Mouse (Mus musculus): ENCODE results near the gene Spint2. TPM values are rescaled to one million over a fixed set of nuclear protein-coding genes. Genes with fewer than 3 reads are reported as not detected.

The Spint2 gene
- polyA plus RNA-seq, 1 experiment from 2014 or later = 84.8 TPM

DNA sequence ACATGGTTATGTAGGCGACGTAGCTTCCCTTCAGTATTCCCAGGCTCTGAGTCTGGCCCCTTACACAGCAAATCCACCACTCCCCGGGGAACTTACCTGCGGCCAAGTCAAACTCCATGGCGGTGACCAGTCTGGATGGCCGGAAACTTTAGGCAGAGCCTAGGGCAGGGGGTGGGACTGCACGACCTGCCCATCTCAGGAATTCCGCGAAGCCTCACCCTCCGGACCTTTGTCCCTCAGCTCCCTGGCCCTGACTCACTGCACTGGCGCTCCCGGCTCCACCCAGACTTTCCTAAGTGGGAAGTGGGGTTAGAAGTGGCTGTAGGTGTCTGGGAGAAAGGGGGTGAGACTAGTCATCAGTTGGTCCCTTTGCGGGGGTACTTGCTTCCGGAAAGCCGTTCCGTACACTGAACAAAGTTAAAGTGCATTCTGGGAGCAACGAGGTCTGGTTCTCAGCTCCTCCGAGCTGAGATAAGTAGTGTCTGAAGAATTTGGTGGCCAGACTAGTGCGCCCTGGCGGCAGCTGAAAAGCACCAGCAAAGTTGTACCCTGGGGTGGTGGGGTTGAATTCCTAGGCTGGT is 33.4 kb downstream of the Spint2 start, which contains the start of gene 2200002D01Rik:
Gene 2200002D01Rik (minus strand): TSS at position 206 of the 581 bp plus-strand sequence.
- Histone ChIP-seq H3K4me2 (ENCODE audit: low read depth, low read length) (peak within 1 kb of the TSS; percentile 81), H3K4me3 (ENCODE audit: low read depth, low read length) (peak within 1 kb of the TSS; percentile 39), H3K36me3 (replicated peaks; ENCODE audit: insufficient read depth, low read length) (peaks cover 3% of the 10 kb centered on the region; the same call in 1 of the 2 replicates), H3K9me3 (ENCODE audit: low read length) (no peaks in the 10 kb centered on the region), H3K4me1 (ENCODE audit: insufficient read depth) (peaks cover 9% of the 10 kb centered on the region), H3K27me3 (ENCODE audit: insufficient read depth, low read length) (no peaks in the 10 kb centered on the region), H3K27ac (ENCODE audit: low read depth) (no peak within 1 kb of the TSS), H3K9ac (replicated peaks) (peak within 1 kb of the TSS; percentile 17; the same call in 1 of the 2 replicates)
- TF ChIP-seq CTCF (IDR thresholded peaks at IDR 0.05; ENCODE audit: low read depth) (peak; percentile 22), EP300 (IDR thresholded peaks at IDR 0.05; ENCODE audit: low read depth) (no peak)
- DNase-seq (peak; percentile 37), ATAC-seq (peak; percentile 37; the same call in 1 of the 2 replicates)
- WGBS (ENCODE audit: insufficient replicate concordance) = 30% methylated on average over 20 of the region's 20 CpGs

DNA sequence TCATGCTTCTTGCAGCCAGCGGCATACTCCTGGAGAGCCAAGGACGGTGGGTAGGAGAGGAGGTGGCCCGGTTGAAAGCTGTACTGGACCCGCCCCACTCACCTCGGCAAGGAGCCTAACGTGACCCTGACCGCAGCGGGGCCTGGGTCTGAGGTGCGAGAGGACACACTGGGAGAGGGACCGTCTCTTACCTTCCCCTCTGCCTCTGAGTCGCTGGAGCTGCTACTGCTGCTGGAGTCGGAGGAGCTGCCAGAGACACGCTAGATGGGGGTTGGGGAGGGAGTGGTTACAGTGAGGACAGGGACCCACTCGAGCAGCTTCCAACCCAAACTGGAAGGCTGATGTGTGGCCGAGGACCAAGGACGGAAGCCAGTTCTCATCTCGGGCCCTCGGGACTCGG is 34.0 kb downstream of the Spint2 start:
- peaks cover 9% of the 10 kb centered on the region for H3K4me1 ChIP-seq (ENCODE audit: insufficient read depth)
- 26% methylated on average over 19 of the region's 19 CpGs for WGBS (ENCODE audit: insufficient replicate concordance)
- TF ChIP-seq EP300 (IDR thresholded peaks at IDR 0.05; ENCODE audit: low read depth) (no peak), CTCF (IDR thresholded peaks at IDR 0.05; ENCODE audit: low read depth) (no peak)
- DNase-seq (peak; percentile 37), ATAC-seq (no peak)
- H3K4me2 ChIP-seq (ENCODE audit: low read depth, low read length) = peak overlapping the region; percentile 81
- H3K36me3 ChIP-seq (replicated peaks; ENCODE audit: insufficient read depth, low read length) = peaks cover 3% of the 10 kb centered on the region; the same call in 1 of the 2 replicates
- H3K27me3 ChIP-seq (ENCODE audit: insufficient read depth, low read length) = no peaks in the 10 kb centered on the region
- no peaks in the 10 kb centered on the region for H3K9me3 ChIP-seq (ENCODE audit: low read length)
- H3K4me3 ChIP-seq (ENCODE audit: low read depth, low read length) = peak overlapping the region; percentile 39
- no peak overlapping the region for H3K27ac ChIP-seq (ENCODE audit: low read depth)
- H3K9ac ChIP-seq (replicated peaks) = peak overlapping the region; percentile 17; the same call in 1 of the 2 replicates

DNA sequence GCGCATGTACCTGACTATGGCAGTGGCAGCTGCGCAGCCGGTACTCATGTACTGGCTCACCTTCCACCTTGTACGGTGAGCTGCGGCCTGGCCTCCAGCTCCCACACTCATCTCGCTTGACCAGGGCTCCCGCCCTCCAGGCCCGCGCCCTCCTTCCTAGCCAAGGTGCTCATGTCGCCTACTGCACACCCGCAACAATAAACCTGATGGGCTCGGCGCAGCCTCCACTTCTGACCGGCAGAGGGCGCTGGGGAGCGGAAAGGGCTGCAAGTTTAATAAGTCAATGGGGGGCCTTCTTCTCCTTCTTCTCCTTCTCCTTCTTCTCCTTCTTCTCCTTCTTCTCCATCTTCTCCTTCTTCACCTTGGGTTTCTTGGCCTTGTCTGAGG is 34.4 kb downstream of the Spint2 start:
- Histone ChIP-seq H3K4me1 (ENCODE audit: insufficient read depth) (peaks cover 9% of the 10 kb centered on the region), H3K36me3 (replicated peaks; ENCODE audit: insufficient read depth, low read length) (peaks cover 3% of the 10 kb centered on the region; the same call in 1 of the 2 replicates), H3K4me3 (ENCODE audit: low read depth, low read length) (peak overlapping the region; percentile 39), H3K9me3 (ENCODE audit: low read length) (no peaks in the 10 kb centered on the region), H3K27ac (ENCODE audit: low read depth) (no peak overlapping the region), H3K27me3 (ENCODE audit: insufficient read depth, low read length) (no peaks in the 10 kb centered on the region), H3K4me2 (ENCODE audit: low read depth, low read length) (peak overlapping the region; percentile 81), H3K9ac (replicated peaks) (0 out of 2 replicates have a peak overlapping the region, but pooled peaks have one; percentile 17)
- DNase-seq (peak; percentile 87), ATAC-seq (peak; percentile 26; the same call in 1 of the 2 replicates)
- peak; percentile 96 for TF ChIP-seq CTCF (IDR thresholded peaks at IDR 0.05; ENCODE audit: low read depth)
- TF ChIP-seq EP300 (IDR thresholded peaks at IDR 0.05; ENCODE audit: low read depth) = no peak
- WGBS (ENCODE audit: insufficient replicate concordance) = 31% methylated on average over 16 of the region's 16 CpGs

DNA sequence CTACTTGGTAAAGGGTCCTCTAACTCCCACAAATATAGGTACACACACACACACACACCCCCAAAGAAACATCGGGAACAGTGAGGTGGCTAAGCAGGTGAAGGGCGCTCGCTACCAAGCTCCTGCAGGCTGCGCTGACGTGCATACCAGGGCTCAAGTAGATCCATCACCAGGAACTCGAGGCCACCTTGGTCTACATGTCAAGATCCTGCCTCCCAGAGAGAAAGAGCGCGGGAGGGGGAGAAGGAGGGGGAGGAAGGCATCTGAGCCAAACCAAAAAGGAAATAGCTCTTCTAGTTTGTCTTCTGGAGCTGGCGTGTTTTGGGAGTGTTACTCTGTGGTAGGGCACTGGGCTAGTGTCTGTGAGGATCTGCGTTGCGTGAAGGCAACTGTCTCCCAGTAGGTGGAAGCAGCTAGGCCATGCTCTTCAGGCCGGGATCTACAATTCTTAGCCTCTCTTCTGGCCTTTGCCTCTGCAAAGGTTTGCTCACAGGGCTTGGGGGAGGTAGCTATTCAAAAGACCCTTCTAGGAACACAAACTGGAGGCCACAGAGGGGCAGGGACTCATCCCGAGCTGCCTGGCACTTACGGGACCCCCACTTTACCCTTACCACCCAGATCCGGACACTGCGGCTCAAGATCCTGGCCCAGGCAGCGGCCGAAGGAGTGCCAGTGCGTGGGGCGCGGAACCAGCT is 34.9 kb downstream of the Spint2 start:
- Histone ChIP-seq H3K36me3 (replicated peaks; ENCODE audit: insufficient read depth, low read length) (peaks cover 3% of the 10 kb centered on the region; the same call in 1 of the 2 replicates), H3K4me2 (ENCODE audit: low read depth, low read length) (peak overlapping the region; percentile 81; the same call in 1 of the 2 replicates), H3K27me3 (ENCODE audit: insufficient read depth, low read length) (no peaks in the 10 kb centered on the region), H3K9me3 (ENCODE audit: low read length) (no peaks in the 10 kb centered on the region), H3K27ac (ENCODE audit: low read depth) (no peak overlapping the region), H3K4me3 (ENCODE audit: low read depth, low read length) (no peak overlapping the region), H3K9ac (replicated peaks) (no peak overlapping the region), H3K4me1 (ENCODE audit: insufficient read depth) (peaks cover 11% of the 10 kb centered on the region)
- TF ChIP-seq CTCF (IDR thresholded peaks at IDR 0.05; ENCODE audit: low read depth) (no peak), EP300 (IDR thresholded peaks at IDR 0.05; ENCODE audit: low read depth) (no peak)
- no peak for ATAC-seq
- DNase-seq = no peak
- 81% methylated on average over 21 of the region's 21 CpGs for WGBS (ENCODE audit: insufficient replicate concordance)

DNA sequence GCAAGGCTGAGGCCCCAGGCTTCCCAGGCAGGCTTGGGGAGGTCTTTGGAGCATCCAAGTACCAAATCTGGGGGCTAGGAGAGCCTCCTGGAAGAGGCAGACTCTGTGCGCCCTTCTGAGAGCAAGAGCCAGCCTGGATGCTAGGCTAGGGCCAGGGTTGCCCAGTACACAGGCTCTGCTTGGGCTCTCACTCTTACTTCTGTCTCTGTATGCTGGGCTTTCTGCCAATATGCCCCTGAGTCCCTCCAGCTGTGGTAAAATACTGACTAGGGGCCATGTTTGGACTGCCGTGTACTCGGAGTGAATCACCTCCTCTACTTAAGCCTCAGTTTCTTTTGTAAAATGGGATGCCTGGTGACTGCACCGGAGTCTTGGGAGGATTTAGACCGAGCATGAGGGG is 35.7 kb downstream of the Spint2 start:
- Histone ChIP-seq H3K9me3 (ENCODE audit: low read length) (no peaks in the 10 kb centered on the region), H3K4me1 (ENCODE audit: insufficient read depth) (peaks cover 11% of the 10 kb centered on the region), H3K4me3 (ENCODE audit: low read depth, low read length) (no peak overlapping the region), H3K9ac (replicated peaks) (no peak overlapping the region), H3K27ac (ENCODE audit: low read depth) (no peak overlapping the region), H3K27me3 (ENCODE audit: insufficient read depth, low read length) (no peaks in the 10 kb centered on the region), H3K4me2 (ENCODE audit: low read depth, low read length) (no peak overlapping the region), H3K36me3 (replicated peaks; ENCODE audit: insufficient read depth, low read length) (peaks cover 3% of the 10 kb centered on the region; the same call in 1 of the 2 replicates)
- no peak for ATAC-seq
- TF ChIP-seq CTCF (IDR thresholded peaks at IDR 0.05; ENCODE audit: low read depth) = no peak
- TF ChIP-seq EP300 (IDR thresholded peaks at IDR 0.05; ENCODE audit: low read depth) = no peak
- DNase-seq = no peak
- WGBS (ENCODE audit: insufficient replicate concordance) = 84% methylated on average over 5 of the region's 5 CpGs

DNA sequence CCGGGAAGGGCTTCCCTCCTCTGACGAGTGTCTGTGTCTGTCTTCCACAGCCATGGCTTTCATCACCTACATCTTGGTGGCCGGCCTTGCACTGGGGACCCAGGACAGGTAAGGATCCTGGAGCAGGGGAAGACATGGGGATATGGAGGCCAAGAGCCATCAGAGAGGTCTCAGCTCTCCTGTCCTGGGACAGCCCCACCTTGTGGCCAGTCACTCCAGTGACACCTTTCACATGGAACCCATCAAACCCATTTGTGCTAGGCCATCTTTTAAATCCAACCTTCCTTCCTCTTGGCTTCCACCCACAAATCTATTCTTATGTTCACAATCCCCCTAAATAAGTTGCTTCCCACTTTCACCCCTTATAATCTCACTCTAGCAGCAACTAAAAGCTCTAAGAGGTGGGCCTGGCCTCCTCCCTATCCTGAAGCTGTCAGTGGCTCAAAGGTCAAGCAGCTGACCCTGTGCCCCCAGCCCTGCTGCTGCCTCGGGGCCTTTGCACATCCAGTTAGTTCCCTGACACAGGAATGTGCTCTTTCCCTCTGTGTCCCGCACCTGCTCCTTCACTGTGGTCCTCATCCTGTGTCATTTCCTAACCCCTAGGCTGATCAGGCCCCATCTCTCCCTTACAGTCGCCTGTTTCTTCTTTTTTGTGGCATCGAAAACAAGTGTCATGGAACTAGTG is 36.8 kb downstream of the Spint2 start:
- peak; percentile 51 for DNase-seq

More for the DNA sequence above, 36.8 kb downstream of the Spint2 start:
- Histone ChIP-seq H3K9me3 (ENCODE audit: low read length) (no peaks in the 10 kb centered on the region), H3K27ac (ENCODE audit: low read depth) (no peak overlapping the region), H3K4me3 (ENCODE audit: low read depth, low read length) (no peak overlapping the region), H3K9ac (replicated peaks) (no peak overlapping the region), H3K4me1 (ENCODE audit: insufficient read depth) (peaks cover 12% of the 10 kb centered on the region), H3K27me3 (ENCODE audit: insufficient read depth, low read length) (no peaks in the 10 kb centered on the region), H3K4me2 (ENCODE audit: low read depth, low read length) (no peak overlapping the region), H3K36me3 (replicated peaks; ENCODE audit: insufficient read depth, low read length) (peaks cover 3% of the 10 kb centered on the region; the same call in 1 of the 2 replicates)
- 72% methylated on average over 7 of the region's 7 CpGs for WGBS (ENCODE audit: insufficient replicate concordance)
- TF ChIP-seq EP300 (IDR thresholded peaks at IDR 0.05; ENCODE audit: low read depth) (no peak), CTCF (IDR thresholded peaks at IDR 0.05; ENCODE audit: low read depth) (peak; percentile 73)
- no peak for ATAC-seq
